Mouse (Mus musculus) gastrocnemius, postnatal 36 days (tissue): ENCODE data around the gene Ankle1. TPM values are rescaled to one million over a fixed set of nuclear protein-coding genes. Genes with fewer than 3 reads are reported as not detected.

Experiments used
- DNase-seq, 2 experiments: peaks; one replicate each; pipeline ENCODE4 v3.0.0; 2022
- intact Hi-C: fragments of 180-260 bp; cut with DNase I; formaldehyde crosslinking; loops from one replicate; pipeline ENCODE4 v1.15.1; 2025
- long read RNA-seq, 2 experiments: library from polyadenylated mRNA; stranded (forward); transcript quantifications; one replicate each; pipeline ENCODE4 v2.0.0; 2021
- total RNA-seq, 2 experiments: library from RNA; stranded (reverse); gene quantifications; 2 replicates each; pipeline ENCODE4 v1.2.3; 2021

The Ankle1 gene
- total RNA-seq, result under 1 TPM; 0.12 to 0.46 TPM
- long read RNA-seq, experiment 1, result 0 reads
- long read RNA-seq, experiment 2, partial matches to known transcripts, result 0 of 1 reads
- long read RNA-seq, experiment 2, other reads (novel, unspliced or antisense), result 0 of 1 reads

DNA sequence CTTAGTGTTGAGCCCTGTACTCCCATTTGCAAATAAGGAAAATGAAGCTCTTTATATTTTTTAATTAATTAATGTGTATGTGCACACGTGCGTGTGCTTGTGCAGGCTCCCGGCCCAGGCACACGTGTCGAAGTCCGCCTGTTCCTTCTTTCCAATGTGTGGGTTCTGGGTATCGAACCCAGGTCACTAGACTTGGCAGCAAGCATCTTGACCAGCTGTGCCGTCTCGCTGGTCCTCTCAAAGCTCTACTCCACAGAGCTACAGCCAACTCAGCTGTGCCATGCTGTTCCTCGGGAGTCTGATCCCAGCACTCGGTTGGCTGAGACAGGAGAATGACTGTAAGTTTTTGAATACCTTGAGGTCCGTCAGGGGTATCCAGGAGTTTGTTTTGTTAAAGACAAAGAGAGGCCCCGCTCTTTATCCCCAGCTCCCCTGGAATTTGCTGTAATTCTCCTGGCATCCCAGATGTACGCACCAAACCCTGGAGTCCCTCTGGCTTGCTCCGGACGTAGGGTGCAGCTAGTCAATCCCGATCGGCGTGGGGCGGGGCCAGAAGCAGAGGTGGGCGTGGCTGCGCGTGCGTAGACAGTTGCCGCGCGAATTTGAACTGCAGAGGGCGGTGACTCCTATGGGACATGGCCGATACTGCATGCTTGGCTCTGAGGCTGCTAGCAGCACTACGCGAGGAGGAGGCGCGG, at the start of gene Ankle1:
Gene Ankle1, plus strand, starts transcription at position 610 of the 698 bp plus-strand sequence.
- peak; percentile 90 to 99 for DNase-seq
- intact Hi-C loops, result loop anchor here (5.0 kb wide), 2 partner anchors 33 to 68 kb away; partner anchors contain the start of gene Ocel1

DNA sequence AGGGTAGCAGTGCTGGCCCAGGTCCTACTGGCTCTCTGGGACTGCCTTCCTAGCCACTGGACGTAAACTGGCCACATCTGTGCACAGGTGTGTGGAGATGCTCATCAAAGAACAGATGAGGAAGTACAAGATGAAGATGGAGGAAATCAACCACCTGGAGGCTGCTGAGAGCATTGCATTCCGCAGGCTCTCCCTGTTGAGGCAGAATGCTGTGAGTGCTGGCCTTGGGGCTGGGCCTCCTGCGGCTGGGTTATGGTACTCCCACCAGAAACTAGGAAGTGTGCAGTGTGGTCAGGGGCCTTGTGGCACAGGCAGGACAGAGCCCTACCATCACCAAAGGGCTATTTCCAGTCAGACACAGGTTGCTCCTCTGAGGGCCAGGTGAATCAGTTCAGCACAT, 47.8 kb upstream of the Ankle1 start:
- intact Hi-C loops, result no loop called here
- DNase-seq, result no peak

DNA sequence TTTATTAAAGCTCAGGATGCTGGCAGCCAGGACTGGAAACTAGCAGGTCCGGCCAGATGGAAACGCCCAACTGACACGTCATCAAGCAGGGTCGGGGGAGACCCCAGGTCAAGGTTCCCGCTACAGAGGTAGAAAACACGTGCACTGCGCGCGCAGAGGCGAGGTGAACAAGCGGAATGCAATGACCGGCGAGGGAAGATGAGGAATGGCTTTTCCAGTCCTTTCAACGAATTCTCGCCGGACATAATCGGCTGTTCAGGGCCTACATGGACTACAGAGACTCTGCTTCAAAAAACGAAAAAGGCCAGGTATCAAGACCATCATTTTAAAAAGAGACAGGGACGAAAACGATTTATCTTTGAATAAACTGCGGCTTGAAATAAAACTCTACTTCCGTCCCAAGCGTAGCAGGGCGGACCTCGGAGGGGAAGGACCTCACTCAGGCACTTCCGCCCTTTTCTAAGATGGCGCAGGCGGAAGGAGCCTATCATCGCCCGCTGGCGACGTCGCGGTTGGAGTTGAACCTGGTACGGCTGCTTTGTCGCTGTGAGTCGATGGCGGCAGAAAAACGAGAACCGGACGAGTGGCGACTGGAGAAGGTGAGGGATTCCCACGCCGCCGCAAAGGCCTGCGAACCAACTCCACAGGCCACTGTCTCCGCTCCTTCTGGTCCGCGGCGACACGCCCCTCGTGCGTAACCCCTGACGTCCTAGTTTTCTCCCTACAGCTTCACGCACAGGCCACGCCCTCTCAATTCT, 38.9 kb upstream of the Ankle1 start, which contains the start of gene Use1:
Gene Use1, plus strand, starts transcription at position 78 of the 758 bp plus-strand sequence.
- intact Hi-C loops, result no loop called here
- peak; percentile 86 to 93 for DNase-seq

DNA sequence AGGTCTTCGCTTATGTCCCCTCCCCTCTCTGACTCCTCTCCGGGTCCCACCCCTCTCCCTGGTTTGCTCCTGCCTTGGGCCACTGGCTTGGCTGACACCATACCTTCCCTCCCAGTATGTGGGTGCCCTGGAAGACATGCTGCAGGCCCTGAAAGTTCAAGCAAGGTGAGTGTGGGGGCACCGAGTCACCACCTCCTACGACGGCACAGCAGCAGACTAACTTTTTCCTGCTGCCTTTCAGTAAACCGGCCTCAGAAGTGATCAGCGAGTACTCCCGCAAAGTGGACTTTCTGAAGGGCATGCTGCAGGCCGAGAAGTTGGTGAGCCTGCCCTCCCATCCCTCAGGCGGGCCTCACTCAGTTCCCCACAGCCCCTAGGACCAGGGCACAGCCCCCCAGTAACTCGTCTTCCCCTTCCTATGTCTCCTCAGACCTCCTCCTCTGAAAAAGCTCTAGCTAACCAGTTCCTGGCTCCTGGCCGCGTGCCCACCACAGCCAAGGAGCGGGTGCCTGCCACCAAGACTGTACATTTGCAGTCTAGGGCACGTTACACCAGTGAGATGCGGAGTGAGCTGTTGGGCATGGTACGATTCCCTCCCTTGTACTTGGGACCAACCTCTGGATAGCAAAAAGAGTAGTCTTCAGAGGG, 38.2 kb upstream of the Ankle1 start:
- DNase-seq, result no peak
- intact Hi-C loops, result no loop called here

DNA sequence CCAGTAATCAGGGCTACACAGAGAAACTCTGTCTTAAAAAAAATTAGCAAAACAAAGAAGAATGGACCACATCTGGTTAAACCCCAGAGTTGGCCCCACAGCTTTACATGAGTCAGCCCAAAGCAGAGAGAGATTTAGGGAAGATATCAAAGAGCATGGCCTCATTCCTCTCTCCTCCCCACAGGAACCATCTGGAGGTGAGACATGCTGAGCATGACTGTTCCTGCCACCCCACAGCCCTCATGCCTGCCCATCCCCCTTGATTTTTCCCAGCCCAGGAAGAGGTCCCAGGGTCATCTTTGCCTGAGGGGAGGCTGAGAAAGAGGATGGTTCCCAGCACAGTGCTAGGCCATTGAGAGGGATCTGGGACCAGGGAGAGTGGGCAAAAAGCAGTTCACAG, 37.4 kb upstream of the Ankle1 start:
- DNase-seq, result no peak
- intact Hi-C loops, result no loop called here

DNA sequence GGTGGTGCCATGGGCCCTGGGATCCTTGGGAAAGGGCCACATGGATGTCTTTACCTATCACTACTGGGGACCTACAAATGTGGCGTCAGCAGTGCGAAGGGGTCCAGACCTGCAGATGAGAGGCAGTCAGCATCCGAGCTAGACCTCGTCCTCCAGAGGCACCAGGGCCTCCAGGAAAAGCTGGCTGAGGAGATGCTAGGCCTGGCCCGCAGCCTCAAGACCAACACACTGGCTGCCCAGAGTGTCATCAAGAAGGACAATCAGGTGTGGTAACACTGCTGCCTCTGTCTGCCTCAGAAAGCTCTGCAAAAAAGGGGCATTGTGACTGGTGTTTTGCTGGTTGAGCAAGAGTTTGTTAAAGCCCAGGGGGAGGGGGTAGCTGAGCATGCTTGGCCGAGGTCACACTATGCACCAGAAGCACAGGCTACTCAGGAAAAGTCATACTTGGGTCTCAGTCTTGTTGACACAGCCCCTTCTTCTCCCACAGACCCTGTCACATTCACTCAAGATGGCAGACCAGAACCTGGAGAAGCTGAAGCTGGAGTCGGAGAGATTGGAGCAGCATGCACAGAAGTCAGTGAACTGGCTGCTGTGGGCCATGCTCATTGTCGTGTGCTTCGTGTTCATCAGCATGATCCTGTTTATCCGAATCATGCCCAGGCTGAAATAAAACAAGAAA, 36.6 kb upstream of the Ankle1 start:
- no peak for DNase-seq
- intact Hi-C loops, result no loop called here

DNA sequence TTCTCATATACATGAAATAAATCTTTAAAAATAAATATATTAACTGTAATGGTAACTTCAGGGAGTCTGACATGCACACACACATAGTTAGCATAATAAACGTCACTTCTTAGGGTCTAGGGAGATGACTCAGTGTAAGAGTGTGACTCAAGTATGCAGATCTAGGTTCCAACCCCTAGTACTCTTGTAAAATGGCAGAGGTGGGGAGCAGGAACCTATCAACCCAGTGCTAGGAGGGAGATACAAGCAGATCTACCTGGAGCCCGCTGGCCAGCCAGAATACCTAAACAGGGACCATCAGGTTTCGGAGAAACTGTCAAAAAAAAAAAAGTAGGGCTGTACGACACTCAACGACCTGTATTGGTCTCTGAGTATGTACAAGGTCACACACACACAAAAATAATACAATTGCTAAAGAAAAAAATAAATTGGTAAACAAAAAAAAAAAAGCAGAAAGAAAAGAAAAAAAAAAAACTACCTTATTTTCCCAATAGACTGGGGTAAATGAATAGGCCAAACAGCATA, 35.0 kb upstream of the Ankle1 start:
- DNase-seq, result no peak
- intact Hi-C loops, result loop anchor here (5.0 kb wide), 1 partner anchor 37 kb away; the partner anchor contains the start of gene Ankle1

DNA sequence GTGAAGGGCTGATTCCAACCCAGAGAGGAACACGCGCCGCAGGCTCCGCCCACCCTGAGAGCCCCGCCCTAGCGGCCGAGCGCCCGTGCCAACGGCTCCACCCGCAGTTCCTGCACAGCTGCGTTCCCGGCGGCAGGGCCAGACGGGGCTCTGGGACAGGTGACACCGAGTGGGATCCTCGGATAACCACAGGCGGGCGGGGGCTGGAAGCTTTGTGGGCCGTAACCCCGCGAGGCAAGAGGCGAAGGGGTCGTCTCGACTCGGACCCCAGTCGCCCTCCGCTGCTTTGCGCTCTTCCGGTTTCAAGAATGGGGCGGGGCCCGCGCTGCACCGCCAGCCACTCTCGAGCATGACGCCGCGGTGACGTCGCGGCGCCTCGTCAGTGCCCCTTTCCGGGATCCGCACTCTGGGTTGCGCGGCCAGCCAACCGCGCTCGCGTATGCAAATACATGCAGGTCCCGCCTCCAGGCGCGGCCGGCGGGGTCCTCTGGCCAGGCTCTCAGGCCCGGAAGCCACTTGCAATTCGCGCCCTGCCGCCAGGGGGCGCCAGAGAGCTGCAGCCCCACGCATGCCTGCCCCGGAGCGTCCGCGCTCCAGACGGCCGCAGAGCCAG, 34.5 kb upstream of the Ankle1 start, which contains the start of gene Ocel1:
Gene Ocel1, plus strand, starts transcription at position 63 of the 613 bp plus-strand sequence.
- intact Hi-C loops, result loop anchor here (5.0 kb wide), 1 partner anchor 36 kb away; the partner anchor contains the start of gene Ankle1
- peak; percentile 95 to 97 for DNase-seq

DNA sequence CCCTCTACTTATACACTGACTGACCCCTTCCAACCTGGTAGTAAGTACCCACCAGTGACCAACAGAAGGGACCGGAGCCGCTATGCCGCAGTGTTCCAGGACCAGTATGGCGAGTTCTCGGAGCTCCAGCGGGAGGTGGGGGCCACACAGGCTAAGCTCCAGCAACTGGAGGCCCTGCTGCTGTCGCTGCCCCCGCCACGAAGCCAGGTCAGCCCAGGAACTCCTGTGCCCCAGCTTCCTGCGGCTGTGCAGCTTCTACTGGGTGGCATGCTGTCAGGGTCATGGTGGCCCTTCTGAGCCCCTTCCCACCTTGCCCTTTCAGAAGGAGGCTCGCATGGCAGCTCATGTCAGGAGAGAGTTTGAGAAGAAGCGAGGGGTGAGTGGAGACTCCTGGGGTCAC, 33.4 kb upstream of the Ankle1 start:
- intact Hi-C loops, result loop anchor here (5.0 kb wide), 1 partner anchor 35 kb away; the partner anchor contains the start of gene Ankle1
- no peak for DNase-seq

DNA sequence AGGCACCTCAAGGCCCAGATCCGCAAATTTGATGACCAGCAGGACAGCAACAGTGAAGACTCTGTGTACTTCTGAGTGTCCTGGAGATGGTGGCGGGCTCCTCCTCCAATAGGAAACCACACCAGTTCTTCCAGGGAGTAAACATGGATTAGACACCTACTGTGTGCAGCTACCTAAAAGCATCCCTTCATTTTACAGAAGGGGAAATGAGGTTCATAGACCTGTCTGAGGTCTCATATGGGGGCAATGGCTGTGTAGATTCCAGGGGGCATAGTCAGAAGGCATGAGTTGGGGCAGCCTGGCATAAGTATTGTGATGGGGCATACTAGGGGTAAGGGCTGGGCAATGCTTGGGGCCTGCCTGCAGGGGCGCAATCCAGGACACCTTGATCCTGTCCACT, 32.8 kb upstream of the Ankle1 start:
- DNase-seq, result no peak
- intact Hi-C loops, result loop anchor here (5.0 kb wide), 1 partner anchor 34 kb away; the partner anchor contains the start of gene Ankle1

DNA sequence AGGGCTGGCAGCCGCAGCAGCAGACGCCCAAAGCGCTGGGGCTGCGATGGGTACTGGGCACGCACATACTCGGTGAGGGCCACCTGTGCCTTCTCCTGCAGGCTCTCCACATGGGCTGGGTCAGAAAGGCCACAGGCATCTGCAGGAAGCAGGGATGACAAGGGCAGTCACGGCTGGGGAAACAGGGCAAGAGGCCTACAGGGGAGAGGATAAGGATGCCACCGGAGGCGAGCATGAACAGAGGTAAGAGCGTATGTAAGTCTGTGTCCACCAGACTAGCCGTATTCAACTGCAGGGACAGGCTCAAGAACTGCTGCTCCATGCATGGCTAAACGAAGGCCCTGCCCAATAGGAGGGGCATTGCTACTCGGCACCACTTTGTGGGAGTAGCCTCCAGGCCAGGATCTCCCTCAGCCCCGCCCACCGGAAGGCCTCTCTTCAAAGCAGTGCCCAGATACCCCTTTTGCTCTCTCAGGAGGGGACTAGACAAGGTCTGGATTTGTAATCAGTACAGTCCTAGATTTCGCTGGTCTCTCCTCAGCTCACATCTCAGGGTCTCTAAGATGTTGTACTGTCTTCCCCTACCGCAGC, 31.1 kb upstream of the Ankle1 start:
- intact Hi-C loops, result loop anchor here (5.0 kb wide), 1 partner anchor 33 kb away; the partner anchor contains the start of gene Ankle1
- no peak for DNase-seq

DNA sequence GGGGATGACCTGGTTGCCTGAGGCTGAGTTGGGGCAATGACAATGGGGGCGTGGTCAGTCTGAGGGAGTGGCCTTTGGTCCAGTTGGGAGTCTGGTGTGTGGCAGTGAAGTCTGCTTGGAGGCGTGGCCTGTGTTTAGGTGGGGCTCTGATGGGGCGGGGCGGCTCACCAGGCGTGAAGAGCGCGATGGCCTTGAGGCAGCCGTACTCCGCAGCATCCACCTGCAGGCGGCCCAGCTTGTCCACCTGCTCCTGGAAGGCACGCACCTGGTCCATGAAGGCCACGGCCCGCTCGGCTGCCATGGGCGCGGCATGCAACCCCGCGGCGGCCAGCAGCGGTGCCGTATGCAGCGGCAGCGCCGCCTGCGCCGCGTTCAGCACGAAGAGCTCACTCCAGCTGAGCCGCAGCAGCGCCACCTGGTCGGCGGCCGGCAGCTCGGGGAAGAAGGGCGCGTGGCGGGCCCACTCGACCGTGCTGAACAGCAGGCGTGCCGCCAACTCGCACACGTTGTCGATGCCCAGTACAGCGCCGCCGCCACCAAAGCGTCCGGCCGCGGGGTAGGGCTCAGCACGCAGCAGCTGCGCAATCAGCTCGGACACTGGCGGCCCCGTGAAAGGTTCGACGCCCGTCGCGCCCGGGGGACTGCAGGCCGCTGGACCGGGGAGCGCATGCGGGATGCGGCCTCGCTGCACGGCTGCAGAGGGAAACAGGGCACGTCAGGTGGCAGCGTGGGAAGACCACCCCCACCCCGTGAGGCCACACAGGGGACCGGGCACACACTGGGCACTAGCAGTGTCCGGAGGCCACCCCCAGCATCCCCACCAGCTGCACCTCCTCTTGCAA, 30.0 kb upstream of the Ankle1 start:
- no peak for DNase-seq
- intact Hi-C loops, result no loop called here

DNA sequence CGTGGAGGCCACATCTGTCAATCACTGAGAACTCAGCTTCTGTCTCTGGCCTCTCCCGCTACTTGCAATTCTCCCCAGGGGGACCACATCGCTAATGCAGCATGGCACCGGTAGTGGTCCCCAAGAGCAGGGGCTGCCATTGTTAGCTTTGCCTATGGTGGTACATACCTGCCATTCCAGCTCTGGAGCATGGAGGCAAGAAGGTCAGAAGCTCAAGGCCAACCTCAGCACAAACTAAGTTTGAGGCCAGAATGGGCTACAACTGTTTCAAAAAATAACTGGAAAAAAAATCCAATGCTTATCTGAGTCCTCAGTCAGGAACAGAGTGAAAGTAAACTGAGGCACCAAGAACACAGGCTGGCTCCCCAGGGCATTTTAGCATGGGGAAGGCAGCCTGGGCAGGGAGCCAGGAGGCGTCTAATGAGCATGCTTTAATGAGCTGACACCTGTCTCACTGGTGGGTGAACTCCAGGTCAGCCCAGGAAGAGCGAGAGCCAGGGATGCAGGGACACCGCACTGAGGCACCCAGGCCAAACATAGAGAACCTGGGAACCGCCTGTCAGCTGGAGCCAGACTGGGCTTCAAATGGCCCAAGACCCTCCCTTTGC, 29.3 kb upstream of the Ankle1 start:
- no peak for DNase-seq
- intact Hi-C loops, result no loop called here

DNA sequence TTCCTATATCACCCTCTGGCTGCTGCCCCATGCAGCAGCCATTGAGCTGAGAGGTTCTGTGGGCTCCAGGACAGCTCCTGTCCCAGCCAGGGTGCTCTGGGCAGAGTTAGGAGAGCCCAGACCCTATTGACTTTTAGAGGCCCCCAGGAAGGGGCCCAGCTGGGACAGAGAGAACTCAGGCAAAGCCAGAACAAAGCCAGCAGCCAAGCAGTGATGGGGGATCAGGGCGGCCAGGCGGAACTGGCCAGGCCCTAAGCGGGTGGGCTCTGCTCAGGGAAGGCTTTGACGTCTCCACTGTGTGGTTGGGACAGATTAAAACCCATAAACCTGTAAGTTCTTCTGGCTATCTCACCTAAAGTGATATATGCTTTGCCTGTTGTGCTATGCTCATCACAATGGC, 26.8 kb upstream of the Ankle1 start:
- intact Hi-C loops, result no loop called here
- no peak for DNase-seq

DNA sequence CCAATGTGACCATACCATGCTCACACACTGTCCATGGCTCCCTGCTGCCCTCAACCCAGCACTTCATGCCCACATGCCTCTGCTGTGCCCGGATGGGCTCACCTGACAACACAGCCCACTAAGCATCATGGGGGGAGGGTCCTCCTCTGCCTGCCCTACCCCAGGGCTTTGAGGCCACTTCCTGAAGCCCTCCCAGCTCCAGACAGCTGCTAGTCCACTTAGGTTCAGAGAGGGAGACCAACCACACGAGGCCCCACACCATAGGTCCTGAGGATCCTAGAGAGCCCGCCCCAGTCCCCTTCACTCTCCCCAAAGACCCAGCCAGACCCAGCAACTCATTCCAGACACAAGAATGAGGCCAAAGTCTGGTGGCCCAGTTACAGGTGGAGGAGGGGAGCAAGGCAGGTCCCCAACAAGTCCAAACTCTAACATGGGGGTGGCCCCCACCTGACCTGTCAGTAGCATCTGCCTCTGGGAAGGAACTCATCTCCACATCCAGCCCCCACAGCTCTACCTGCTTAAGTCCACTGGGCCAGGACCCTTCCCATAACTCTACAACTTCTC, 26.2 kb upstream of the Ankle1 start:
- intact Hi-C loops, result no loop called here
- DNase-seq, result no peak

DNA sequence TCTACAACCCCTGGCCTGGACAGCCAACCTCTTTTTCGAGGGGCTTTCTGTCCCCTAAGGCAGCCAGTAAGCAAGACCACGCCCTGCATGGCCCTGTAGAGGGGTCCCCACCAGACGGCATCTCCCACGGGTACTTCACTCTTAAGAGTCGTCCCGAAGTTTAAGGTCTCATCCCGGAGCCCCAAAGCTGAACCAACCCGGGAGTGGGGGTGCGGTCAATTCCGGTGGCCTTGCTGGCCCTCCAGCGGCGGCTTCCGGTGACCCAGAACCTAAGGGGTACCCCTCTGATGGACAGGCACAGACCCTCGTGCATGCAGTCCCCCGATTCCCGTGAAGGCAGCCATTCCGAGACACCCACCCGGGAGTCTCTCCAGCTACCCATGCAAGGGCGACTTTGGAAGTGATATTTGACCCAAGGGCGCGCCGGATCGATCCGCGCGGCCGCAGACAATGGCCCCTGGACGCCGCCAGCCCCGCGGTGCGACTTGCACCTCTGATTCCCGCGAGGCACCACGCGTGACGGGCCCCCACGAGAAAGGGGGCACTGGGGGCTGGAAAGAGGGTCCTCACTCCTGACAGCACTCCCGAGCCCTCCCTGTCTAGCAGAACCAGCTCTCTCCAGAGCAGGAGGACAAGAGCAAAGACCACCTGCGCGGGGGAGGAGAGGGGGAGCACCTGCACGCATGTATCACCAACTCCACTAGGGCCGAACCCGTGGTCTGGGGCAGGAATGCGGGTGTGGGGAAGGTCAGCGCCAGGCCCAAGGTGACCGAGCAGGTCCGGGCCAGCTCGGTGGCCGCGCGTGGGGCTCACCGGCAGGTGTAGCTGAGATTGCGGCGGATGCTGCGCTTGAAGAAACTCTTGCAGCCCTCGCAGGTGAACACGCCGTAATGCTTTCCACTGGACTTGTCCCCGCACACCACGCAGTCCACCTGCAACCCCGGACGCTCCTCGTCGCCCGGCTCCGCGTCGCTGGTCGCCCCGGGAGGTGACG, 25.3 kb upstream of the Ankle1 start:
- no peak for DNase-seq
- intact Hi-C loops, result no loop called here
